ENCODE assay signal across 15 mouse cellular contexts in the genomic region with DNA sequence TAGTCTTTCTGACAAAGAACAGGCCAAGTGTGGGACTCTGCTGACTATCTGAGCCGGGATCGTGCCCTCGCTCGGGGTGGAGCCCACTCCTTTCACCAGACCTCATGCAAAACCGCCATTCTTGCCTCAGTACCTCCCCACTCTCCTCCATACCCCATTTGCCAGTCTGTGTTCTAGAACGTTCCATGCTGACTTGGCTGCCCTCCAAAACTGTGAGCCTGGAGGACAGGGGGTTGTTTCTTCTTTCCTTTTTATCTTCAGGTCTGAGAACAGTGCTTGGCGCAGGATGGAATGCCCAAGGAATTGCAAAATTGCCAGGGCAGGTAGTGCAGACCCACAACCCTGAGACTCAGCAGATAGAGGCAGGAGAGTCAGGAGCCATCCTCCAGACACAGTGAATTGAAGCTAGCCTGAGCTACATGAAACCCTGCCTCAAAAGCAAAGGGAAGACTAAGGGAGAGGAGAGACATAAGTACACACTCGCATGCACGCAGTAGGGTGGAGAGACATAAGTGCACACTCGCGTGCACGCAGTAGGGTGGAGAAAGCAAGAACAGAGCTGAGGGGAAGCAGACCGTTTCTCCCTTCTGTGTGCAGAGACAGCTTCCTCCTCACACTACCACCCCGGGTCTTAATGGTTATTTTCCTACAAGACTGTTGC.
DNase-seq lines count a peak whose midpoint lies in the region; ATAC-seq and TF ChIP-seq lines count a peak whose summit lies in the region.
"Had no signal": no experiment of that assay in that cellular context is flagged by ENCODE, and none has a peak within 500 bp of the region (broad histone marks: within the 10 kb centered on the region; RNA-seq: fewer than 3 reads in every experiment).

No protein-coding gene starts in this region.

- no peak for TF ChIP-seq CTCF in thymus, adult 2 months (IDR thresholded peaks at IDR 0.05; ENCODE audit: borderline replicate concordance, control insufficient read depth, extremely low read depth, insufficient read depth, low read length, poor library complexity)

- H3K36me3 ChIP-seq in heart, embryonic 13.5 days = no peaks in the 10 kb centered on the region
- no peaks in the 10 kb centered on the region for H3K36me3 ChIP-seq in thymus, adult 2 months (ENCODE audit: control insufficient read depth, insufficient read depth, low read length)
- H3K36me3 ChIP-seq: hindbrain, embryonic 10.5 days; liver, embryonic 13.5 days had no signal

- no peaks in the 10 kb centered on the region for H3K9me3 ChIP-seq in heart, embryonic 13.5 days
- H3K9me3 ChIP-seq: hindbrain, embryonic 10.5 days; liver, embryonic 13.5 days had no signal

- H3K4me1 ChIP-seq in heart, embryonic 13.5 days = peaks cover 69% of the 10 kb centered on the region
- no peaks in the 10 kb centered on the region for H3K4me1 ChIP-seq in thymus, adult 2 months (replicated peaks; ENCODE audit: control insufficient read depth, insufficient read depth, low read length)

- WGBS in heart, embryonic 13.5 days = 54% methylated on average over 14 of the region's 14 CpGs
- 89% methylated on average over 14 of the region's 14 CpGs for WGBS in thymus, adult 2 months

- 0 out of 2 replicates have a peak overlapping the region, but pooled peaks have one; percentile 5 for H3K9ac ChIP-seq in heart, embryonic 13.5 days
- H3K9ac ChIP-seq: liver, embryonic 13.5 days had no signal

- peak overlapping the region; percentile 84 for H3K27ac ChIP-seq in heart, embryonic 13.5 days (replicated peaks)
- no peak overlapping the region for H3K27ac ChIP-seq in thymus, adult 2 months (ENCODE audit: control insufficient read depth, insufficient read depth, low read length)

- intact Hi-C loops in heart, postnatal 25 days (cut with DNase I) = no loop called here

- no peak for ATAC-seq in heart, embryonic 13.5 days (ENCODE audit: extremely low read depth, insufficient number of reproducible peaks, low FRiP score, low TSS enrichment)
- ATAC-seq in megakaryocyte-erythroid progenitor cell, adult 5-6 weeks (replicated peaks; ENCODE audit: low FRiP score, low TSS enrichment, poor library complexity, severe bottlenecking) = no peak
- ATAC-seq: activated CD4-positive, CD25-positive, alpha-beta regulatory T cell, adult 4 months; inflammation-experienced regulatory T-cells, adult 6 months had no signal

- no peak overlapping the region for H3K4me3 ChIP-seq in heart, embryonic 13.5 days
- no peak overlapping the region for H3K4me3 ChIP-seq in thymus, adult 2 months (ENCODE audit: control insufficient read depth, insufficient read depth, low read length)
- H3K4me3 ChIP-seq: hindbrain, embryonic 10.5 days; liver, embryonic 13.5 days had no signal

- DNase-seq in adrenal gland, adult (ENCODE audit: inconsistent age in 2 of 2, low spot score in 1 of 2) = peak; percentile 28 to 62
- no peak for DNase-seq in adrenal gland, adult 18-20 months (ENCODE audit: low spot score in 2 of 2)
- no peak for DNase-seq in heart, postnatal 25 days (ENCODE audit: low spot score)
- DNase-seq in testis, postnatal 10 days (ENCODE audit: low spot score) = peak; percentile 59
- DNase-seq in testis, postnatal 14 days (ENCODE audit: low spot score) = no peak
- no peak for DNase-seq in thymus, adult 2 months
- DNase-seq: layer of hippocampus, adult 9-11 months; liver, embryonic 13.5 days; thymus, postnatal 14 days had no signal

- no peak for TF ChIP-seq POLR2A in thymus, adult 2 months (IDR thresholded peaks at IDR 0.05; ENCODE audit: control insufficient read depth, extremely low read depth, insufficient read depth, low read length, poor library complexity)

- peak overlapping the region; percentile 43; the same call in 1 of the 2 replicates for H3K4me2 ChIP-seq in heart, embryonic 13.5 days
- H3K4me2 ChIP-seq: liver, embryonic 13.5 days had no signal

- H3K27me3 ChIP-seq in heart, embryonic 13.5 days (replicated peaks) = no peaks in the 10 kb centered on the region; the same call in 1 of the 2 replicates
- no peaks in the 10 kb centered on the region for H3K27me3 ChIP-seq in thymus, adult 2 months (ENCODE audit: control insufficient read depth, insufficient read depth, low read length)
- H3K27me3 ChIP-seq: CH12.LX; liver, embryonic 13.5 days had no signal

Comparison
In these comparisons a context has a peak if more than half of its experiments do, and no peak if none do; other contexts are left out.
1. DNase-seq: peak in adrenal gland, adult (2 of 2) and testis, postnatal 10 days (single experiment); none in adrenal gland, adult 18-20 months (0 of 2), heart, postnatal 25 days (single experiment), testis, postnatal 14 days (single experiment) and thymus, adult 2 months (single experiment).